Mouse (Mus musculus) testis, adult 2 months (tissue): Measurements from ENCODE around the gene Fam83c. TPM values are rescaled to one million over a fixed set of nuclear protein-coding genes. Genes with fewer than 3 reads are reported as not detected.

ENCODE experiments used
- H3K27ac ChIP-seq: fragments of 200-500 bp; 2 replicates; pipeline ENCODE4 v1.5.1; 2012; ENCODE audit warnings: low read depth, low read length; ENCODE audit not compliant: control insufficient read depth, insufficient read depth
- H3K27me3 ChIP-seq: fragments of 200-500 bp; 2 replicates; pipeline ENCODE4 v1.6.1; 2012; ENCODE audit warnings: mild to moderate bottlenecking, low read length, moderate library complexity; ENCODE audit not compliant: control insufficient read depth, insufficient read depth
- H3K36me3 ChIP-seq: fragments of 200-500 bp; 2 replicates; pipeline ENCODE4 v1.6.1; 2012; ENCODE audit warnings: mild to moderate bottlenecking, low read length; ENCODE audit not compliant: control insufficient read depth, insufficient read depth
- H3K4me1 ChIP-seq: fragments of 200-500 bp; 2 replicates; pipeline ENCODE4 v1.6.1; 2012; ENCODE audit warnings: low read length; ENCODE audit not compliant: control insufficient read depth, insufficient read depth
- H3K4me3 ChIP-seq: fragments of 200-500 bp; 2 replicates; pipeline ENCODE4 v1.5.1; 2012; ENCODE audit warnings: low read depth, mild to moderate bottlenecking, low read length, moderate library complexity, mixed read lengths; ENCODE audit not compliant: control insufficient read depth
- CTCF ChIP-seq: fragments of 200-500 bp; IDR thresholded peaks from 2 replicates; pipeline ENCODE4 v1.5.1; 2012; ENCODE audit warnings: low read depth, mild to moderate bottlenecking, inconsistent platforms, low read length, moderate library complexity; ENCODE audit not compliant: control insufficient read depth, insufficient read depth, insufficient replicate concordance
- POLR2A ChIP-seq: fragments of 200-500 bp; IDR thresholded peaks from 2 replicates; pipeline ENCODE4 v1.6.1; 2012; ENCODE audit warnings: low read depth, mild to moderate bottlenecking, inconsistent platforms, low read length, moderate library complexity; ENCODE audit not compliant: control insufficient read depth
- polyA plus RNA-seq: library from polyadenylated mRNA; depleted of rRNA; stranded (reverse); fragments of >200 nt; gene quantifications from 2 replicates; pipeline ENCODE4 v1.2.3, GENCODE M21; 2012; rRNA removed

The Fam83c gene
- polyA plus RNA-seq, 1 experiment: not detected

GRCm38 (mm10) chr2:155792899-155793298 is 41.8 kb downstream of the Fam83c start:
- Histone ChIP-seq H3K27ac (no peak overlapping the region), H3K4me3 (no peak overlapping the region), H3K36me3 (no peaks in the 10 kb centered on the region), H3K27me3 (no peaks in the 10 kb centered on the region), H3K4me1 (no peaks in the 10 kb centered on the region)
- TF ChIP-seq POLR2A (no peak), CTCF (no peak)

DNA sequence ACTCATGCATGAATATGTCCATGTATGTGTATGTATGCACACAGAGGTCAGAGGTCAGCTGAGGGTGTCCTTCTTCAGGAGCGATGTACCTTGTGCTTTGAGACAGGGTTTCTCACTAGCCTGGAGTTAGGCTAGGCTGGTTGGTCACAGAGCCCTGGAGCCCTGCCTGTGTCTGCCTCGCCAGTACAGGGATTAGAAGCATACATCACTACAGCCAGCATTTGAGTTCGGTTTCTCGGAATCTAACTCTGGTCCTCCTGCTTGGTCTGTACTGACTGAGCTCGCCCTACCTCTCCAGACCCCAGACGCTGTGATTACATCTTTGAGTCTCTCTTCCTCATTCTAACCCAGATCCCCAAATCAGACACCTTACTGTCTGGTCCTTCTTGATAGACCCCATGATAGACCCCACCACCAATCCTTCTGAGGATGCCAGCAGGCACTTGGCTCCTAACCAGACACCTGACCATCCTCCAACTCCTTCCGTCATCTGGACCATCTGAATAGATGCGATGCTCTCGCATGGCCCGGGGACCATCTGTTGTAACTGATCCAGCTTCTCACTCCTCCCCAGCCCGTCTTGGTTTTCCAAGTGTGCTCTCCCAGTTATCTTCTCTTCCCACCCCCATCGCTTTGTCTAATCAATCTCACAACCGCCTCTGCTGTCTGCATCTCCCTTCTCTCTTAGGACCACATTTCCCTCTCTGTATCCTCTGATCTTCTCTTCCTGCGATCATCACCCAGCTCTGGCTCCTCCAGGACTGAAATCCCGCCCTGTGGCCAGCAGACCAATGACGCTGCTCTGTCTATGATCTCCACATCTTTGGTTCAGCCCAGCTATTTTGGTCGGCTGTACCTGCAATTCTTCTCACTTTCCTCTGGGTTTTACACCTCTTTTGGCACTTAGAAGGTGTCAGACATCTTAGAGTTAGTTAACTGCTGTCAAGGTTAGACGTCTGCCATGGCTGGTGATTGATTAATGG is 46.4 kb downstream of the Fam83c start:
- TF ChIP-seq POLR2A (no peak), CTCF (no peak)
- H3K4me1 ChIP-seq: no peaks in the 10 kb centered on the region
- H3K27ac ChIP-seq: no peak overlapping the region
- H3K36me3 ChIP-seq: no peaks in the 10 kb centered on the region
- H3K4me3 ChIP-seq: no peak overlapping the region
- no peaks in the 10 kb centered on the region for H3K27me3 ChIP-seq

GRCm38 (mm10) chr2:155786905-155787304 is 47.7 kb downstream of the Fam83c start:
- TF ChIP-seq CTCF: no peak
- no peak for TF ChIP-seq POLR2A
- Histone ChIP-seq H3K4me1 (no peaks in the 10 kb centered on the region), H3K27ac (no peak overlapping the region), H3K36me3 (no peaks in the 10 kb centered on the region), H3K4me3 (no peak overlapping the region), H3K27me3 (no peaks in the 10 kb centered on the region)

- Histone ChIP-seq H3K4me3 (no peak overlapping the region), H3K36me3 (no peaks in the 10 kb centered on the region)
- TF ChIP-seq CTCF (no peak), POLR2A (no peak)
Measured at GRCm38 (mm10) chr2:155784534-155784933, 50.1 kb downstream of the Fam83c start.

DNA sequence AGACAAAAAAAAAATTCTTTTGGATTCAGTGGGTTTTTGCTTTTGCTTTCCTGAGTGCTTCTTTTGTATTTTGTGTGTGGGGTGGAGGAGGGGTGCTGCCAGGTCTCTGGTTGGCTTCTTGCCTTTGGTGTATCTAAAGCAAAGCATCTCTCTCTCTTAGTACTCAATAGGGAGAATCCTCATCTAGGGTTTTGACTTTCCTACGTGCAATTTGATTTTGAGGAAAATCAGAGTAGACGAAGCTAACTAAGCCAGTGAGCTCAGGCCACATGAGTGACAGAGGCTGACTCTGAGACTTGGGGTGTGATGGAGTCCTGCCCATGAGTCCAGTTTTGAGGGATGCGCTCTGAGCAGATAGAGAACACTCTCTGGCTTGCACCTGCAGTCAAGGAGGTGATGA is 55.1 kb downstream of the Fam83c start:
- no peaks in the 10 kb centered on the region for H3K36me3 ChIP-seq
- H3K27me3 ChIP-seq: peaks cover 5% of the 10 kb centered on the region
- H3K4me1 ChIP-seq: peaks cover 9% of the 10 kb centered on the region
- no peak overlapping the region for H3K4me3 ChIP-seq
- no peak overlapping the region for H3K27ac ChIP-seq
- no peak for TF ChIP-seq POLR2A
- TF ChIP-seq CTCF: no peak

More at GRCm38 (mm10) chr2:155784534-155784933, 50.1 kb downstream of the Fam83c start:
- Histone ChIP-seq H3K27ac (no peak overlapping the region), H3K4me1 (no peaks in the 10 kb centered on the region), H3K27me3 (no peaks in the 10 kb centered on the region)

DNA sequence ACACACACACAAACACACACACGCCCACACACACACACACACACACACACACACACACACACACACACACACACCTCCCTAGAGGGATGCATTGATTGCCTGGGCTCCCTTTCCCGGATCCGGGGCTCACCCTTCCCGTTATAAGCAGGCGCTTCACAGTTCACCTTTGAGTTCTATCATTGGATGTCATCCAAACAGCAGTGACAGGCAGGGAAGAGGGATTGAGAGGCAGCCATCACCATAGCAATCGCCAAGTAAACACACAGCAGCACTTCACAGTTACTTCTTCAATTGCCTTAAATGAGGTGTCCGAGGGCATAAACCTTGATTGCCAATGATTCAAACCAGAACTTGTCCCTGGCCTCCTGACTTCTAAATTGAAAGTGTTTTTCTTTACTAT is 55.6 kb downstream of the Fam83c start:
- TF ChIP-seq POLR2A (no peak), CTCF (no peak)

DNA sequence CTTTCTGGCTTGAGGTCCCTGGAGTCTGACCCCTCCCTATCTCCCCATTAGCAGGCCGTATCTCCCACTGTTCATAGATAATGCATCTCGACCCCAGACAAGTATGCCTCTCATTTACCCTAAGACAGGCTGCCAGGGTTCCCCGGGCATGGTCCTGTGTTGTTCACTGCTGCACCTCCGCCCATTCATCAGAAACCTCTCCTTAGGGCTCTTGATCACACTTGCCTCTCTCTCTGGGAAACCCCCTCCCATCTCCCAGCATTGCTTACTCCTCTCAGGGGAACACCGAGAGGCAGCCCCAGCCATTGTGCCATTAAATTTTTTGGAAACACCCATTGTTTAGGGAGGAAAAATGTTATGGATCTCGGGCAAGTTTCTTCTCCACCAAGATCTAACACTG is 56.6 kb downstream of the Fam83c start:
- TF ChIP-seq CTCF (no peak), POLR2A (no peak)
- Histone ChIP-seq H3K4me1 (peaks cover 10% of the 10 kb centered on the region), H3K27ac (no peak overlapping the region), H3K4me3 (no peak overlapping the region), H3K36me3 (no peaks in the 10 kb centered on the region), H3K27me3 (peaks cover 5% of the 10 kb centered on the region)

More for the DNA sequence above, 55.6 kb downstream of the Fam83c start:
- H3K4me1 ChIP-seq: peaks cover 10% of the 10 kb centered on the region
- H3K27ac ChIP-seq: no peak overlapping the region
- H3K4me3 ChIP-seq: no peak overlapping the region
- peaks cover 5% of the 10 kb centered on the region for H3K27me3 ChIP-seq
- no peaks in the 10 kb centered on the region for H3K36me3 ChIP-seq

DNA sequence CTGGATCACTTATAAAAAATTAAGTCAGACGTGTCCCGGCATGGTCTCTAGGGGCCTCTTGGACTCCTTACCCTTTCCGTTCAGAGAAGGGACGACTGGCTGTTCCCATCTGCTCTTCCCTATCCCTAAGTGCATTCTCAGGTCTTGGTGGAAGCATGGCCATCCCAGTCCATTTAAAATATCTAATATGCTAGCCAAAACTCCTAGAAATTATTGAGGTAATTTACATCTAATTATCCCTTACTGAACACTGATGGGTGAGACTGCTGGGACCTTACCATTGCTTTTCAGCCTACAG is 57.0 kb downstream of the Fam83c start:
- Histone ChIP-seq H3K36me3 (no peaks in the 10 kb centered on the region), H3K4me3 (no peak overlapping the region), H3K27ac (no peak overlapping the region), H3K4me1 (peaks cover 10% of the 10 kb centered on the region), H3K27me3 (peaks cover 5% of the 10 kb centered on the region)
- TF ChIP-seq CTCF: no peak
- no peak for TF ChIP-seq POLR2A

Other genes starting within 250 kb of the Fam83c start
- 4.6 and 5.3 TPM in 2 replicates for gene Gss, start 242.0 kb downstream of the Fam83c start, polyA plus RNA-seq
- 0.98 and 1.3 TPM in 2 replicates for gene Myh7b, start 223.6 kb downstream of the Fam83c start, polyA plus RNA-seq
- 82.2 and 91.7 TPM in 2 replicates for gene Trpc4ap, start 142.5 kb downstream of the Fam83c start, polyA plus RNA-seq
- gene Edem2, start 105.4 kb downstream of the Fam83c start, polyA plus RNA-seq: 28.4 and 29.4 TPM in 2 replicates
- gene Gm17581, start 99.0 kb downstream of the Fam83c start, polyA plus RNA-seq: not detected in 2 replicates
- 0.22 and 0.30 TPM in 2 replicates for gene Procr, start 83.7 kb downstream of the Fam83c start, polyA plus RNA-seq
- 1.6 and 2.1 TPM in 2 replicates for gene Mmp24, start 59.5 kb downstream of the Fam83c start, polyA plus RNA-seq
- 24.4 and 29.9 TPM in 2 replicates for gene BC029722, start 15.4 kb downstream of the Fam83c start, polyA plus RNA-seq
- gene Eif6, start 7.9 kb downstream of the Fam83c start, polyA plus RNA-seq: 41.2 and 44.7 TPM in 2 replicates
- gene Uqcc1, start 95.5 kb upstream of the Fam83c start, polyA plus RNA-seq: 48.6 and 52.9 TPM in 2 replicates
- 0.17 and 0.19 TPM in 2 replicates for gene Gm15557, start 105.9 kb upstream of the Fam83c start, polyA plus RNA-seq
- gene Gdf5, start 110.5 kb upstream of the Fam83c start, polyA plus RNA-seq: 0.17 and 0.46 TPM in 2 replicates
- 5.8 and 6.4 TPM in 2 replicates for gene Cep250, start 121.6 kb upstream of the Fam83c start, polyA plus RNA-seq
- gene 6430550D23Rik, start 173.1 kb upstream of the Fam83c start, polyA plus RNA-seq: 24.6 and 24.9 TPM in 2 replicates
- gene Ergic3, start 173.2 kb upstream of the Fam83c start, polyA plus RNA-seq: 400 and 412 TPM in 2 replicates
- gene Fer1l4, start 218.1 kb upstream of the Fam83c start, polyA plus RNA-seq: 2.7 TPM in 2 replicates
- gene Spag4, start 230.3 kb upstream of the Fam83c start, polyA plus RNA-seq: 844 and 859 TPM in 2 replicates